Mouse (Mus musculus): ENCODE results near the gene E130114P18Rik.

The E130114P18Rik gene

GRCm38 (mm10) chr4:97528517-97528916 is 249.4 kb downstream of the E130114P18Rik start:
- no peak for DNase-seq (ENCODE audit: low spot score)

Measured in retina, embryonic 14.5 days (tissue).